Mouse (Mus musculus): ENCODE results near the gene Zfp467.

Gene Zfp467

DNA sequence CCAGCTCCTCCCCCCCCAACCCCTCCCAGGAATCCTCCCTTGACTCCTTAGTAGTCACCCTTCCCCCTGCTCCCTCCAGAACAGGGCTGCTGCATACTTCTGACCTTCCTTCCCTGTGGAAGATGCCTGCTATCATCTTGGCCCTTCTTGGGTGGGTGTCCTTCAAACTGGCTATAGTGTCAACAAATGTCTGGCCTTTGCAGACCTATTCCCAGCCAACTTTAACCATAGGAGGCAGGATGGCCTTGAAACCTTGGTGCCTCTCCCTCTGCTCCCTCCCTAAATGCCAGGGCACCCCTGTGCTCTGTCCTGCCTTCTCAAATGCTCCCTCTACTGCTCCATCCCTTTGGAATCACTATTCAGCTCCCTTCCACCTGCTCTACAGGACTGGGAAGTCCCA is 6.0 kb downstream of the Zfp467 start:
- no peak for DNase-seq

- DNase-seq = no peak
These were observed 7.0 kb downstream of the Zfp467 start for GRCm38 (mm10) chr6:48438475-48439125.

GRCm38 (mm10) chr6:48437679-48438376 is 7.8 kb downstream of the Zfp467 start:
- DNase-seq = no peak

GRCm38 (mm10) chr6:48435706-48436349 is 9.8 kb downstream of the Zfp467 start:
- no peak for DNase-seq

DNA sequence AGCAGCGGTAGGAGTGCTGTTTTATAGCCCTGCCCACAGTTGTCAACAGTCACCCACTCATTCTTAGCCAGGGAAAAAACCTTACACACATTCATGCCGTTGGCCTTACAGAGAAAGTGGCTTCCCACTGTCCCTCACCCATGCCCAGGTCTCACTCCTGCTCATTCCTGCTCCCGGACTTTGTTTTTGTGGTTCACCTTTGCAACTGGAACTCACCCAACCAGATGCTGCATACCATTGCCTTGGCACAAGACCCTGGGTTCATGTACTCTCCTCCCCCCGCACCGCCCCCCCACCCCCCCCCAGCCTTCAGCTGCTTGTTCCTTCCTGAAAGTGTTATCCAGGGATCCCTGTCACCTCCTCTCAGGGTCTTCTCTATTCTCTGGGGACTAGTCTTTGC is 10.5 kb downstream of the Zfp467 start:
- no peak for DNase-seq

DNA sequence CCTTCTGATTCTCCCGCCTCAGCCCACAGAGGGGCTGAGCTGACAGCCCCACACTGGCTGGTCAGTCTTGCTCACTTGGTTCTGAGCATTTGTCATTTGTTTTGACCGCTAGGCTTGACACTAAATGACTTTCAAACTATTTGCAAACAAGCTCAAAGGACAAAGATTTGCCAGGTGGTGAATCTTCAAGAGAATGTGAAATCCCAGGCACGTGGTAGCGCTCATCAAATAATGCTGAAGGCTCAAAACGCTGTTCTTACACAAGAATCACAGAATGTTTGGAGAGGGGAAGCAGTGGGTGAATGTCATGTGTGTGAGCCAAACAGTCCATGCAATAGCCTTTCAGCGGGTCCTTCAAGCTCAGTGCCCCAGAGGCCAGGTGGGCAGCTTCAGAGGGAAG is 11.0 kb downstream of the Zfp467 start:
- no peak for DNase-seq

GRCm38 (mm10) chr6:48432893-48433816 is 12.5 kb downstream of the Zfp467 start:
- DNase-seq = no peak

- DNase-seq = no peak
These were observed 14.9 kb downstream of the Zfp467 start for GRCm38 (mm10) chr6:48430748-48431147.

GRCm38 (mm10) chr6:48428769-48429557 is 16.7 kb downstream of the Zfp467 start:
- DNase-seq = no peak

- no peak for DNase-seq
These were observed 18.7 kb downstream of the Zfp467 start for GRCm38 (mm10) chr6:48426956-48427355.

GRCm38 (mm10) chr6:48424074-48424473 is 21.6 kb downstream of the Zfp467 start:
- DNase-seq = no peak

DNA sequence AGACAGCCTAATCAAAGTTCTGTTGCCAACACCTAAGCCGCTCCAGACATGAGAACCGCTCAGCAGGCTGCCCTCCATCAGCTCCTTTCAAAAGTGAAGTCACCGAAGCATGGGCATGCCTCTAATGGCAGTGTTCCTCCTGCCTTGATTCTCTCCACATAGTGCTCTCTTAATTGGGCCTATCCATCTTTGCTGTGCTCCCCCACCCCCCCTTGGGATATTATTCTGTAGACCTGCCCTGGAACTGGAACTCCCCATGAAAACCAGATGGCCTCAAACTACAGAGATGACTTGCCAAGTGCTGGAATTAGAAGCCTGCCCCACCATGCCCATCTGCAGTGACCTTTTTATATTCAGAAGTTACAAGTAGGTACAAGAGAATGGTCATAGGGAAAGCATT is 22.3 kb downstream of the Zfp467 start:
- DNase-seq = no peak

DNA sequence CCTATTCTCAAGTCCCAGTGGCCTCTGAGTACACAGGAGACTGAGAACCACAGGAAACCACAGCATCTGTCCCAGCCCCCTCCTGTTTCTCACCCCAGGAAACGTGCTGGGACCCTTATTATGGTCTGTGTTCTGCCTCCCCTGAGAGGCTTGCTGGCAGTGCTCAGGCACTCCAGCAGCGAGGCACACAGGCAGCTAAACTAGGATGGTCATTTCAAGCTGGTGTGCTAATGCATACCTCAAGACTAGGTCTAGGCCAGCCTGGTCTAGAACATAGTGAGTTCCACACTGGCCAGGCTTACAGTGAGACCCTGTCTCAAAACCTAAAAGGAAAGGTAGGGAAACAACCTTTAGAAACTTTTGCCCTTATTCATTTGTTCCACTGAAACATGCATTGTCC is 25.0 kb downstream of the Zfp467 start:
- DNase-seq = no peak

GRCm38 (mm10) chr6:48416486-48416885 is 29.1 kb downstream of the Zfp467 start:
- DNase-seq = no peak

DNA sequence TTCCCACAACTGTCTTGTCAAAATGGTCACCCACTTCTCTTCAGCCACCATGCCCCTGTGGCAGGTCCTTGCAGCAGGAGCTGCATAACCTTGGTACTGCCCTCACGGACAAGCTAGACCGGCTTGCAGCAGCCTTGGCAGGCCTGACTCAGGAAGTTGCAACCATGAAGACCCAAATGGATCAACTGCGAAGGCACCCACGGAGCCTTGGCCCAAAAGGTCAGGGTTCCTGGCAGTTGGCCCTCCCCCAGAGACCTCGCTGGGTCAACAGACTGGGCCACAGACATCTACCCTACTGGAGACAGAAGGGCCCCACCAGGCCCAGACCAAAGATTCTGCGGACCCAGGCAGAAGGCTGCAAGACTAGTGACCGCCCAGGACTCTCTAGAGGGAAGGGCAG is 30.0 kb downstream of the Zfp467 start:
- no peak for DNase-seq

DNA sequence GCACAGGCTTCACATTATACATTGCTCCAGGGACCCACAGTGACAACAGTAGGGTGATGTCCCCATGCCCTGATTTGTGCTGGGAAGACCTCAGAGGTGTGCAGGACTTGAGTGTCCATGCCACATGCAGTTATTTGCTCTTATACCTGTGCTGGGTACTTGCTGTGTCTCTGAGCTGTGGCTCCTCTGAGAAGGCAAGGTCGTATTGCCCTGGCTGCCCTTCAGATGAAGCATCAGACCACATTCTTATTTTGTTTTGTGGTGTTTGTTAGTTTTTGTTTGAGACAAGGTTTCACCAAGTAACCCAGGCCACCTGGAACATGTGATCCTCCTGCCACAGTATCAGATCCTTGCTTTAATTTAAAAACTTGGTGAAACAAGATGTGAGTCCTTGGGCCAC is 30.7 kb downstream of the Zfp467 start:
- no peak for DNase-seq

DNA sequence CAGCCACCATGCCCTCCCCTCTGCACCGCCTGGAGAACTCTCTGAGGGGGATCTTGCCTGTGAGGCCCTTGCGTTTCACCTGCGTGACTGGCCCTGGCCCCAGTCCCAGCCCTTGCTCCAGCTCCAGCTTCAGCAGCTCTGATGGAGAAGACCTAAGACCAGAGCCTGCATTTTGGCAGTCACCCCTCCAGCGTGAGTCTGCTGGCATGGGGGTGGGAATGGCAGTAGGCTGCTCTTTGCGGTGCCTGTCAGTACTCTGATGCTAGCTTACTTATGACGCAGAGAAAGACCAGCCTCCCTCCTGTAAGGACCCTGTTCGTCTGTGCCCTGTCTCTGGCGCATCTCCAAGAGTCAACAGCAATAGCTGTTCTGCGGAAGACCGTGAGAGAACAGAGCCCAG is 32.5 kb downstream of the Zfp467 start:
- no peak for DNase-seq

GRCm38 (mm10) chr6:48412662-48413061 is 33.0 kb downstream of the Zfp467 start:
- DNase-seq = no peak

- no peak for DNase-seq
These were observed 33.5 kb downstream of the Zfp467 start for GRCm38 (mm10) chr6:48412147-48412546.

DNA sequence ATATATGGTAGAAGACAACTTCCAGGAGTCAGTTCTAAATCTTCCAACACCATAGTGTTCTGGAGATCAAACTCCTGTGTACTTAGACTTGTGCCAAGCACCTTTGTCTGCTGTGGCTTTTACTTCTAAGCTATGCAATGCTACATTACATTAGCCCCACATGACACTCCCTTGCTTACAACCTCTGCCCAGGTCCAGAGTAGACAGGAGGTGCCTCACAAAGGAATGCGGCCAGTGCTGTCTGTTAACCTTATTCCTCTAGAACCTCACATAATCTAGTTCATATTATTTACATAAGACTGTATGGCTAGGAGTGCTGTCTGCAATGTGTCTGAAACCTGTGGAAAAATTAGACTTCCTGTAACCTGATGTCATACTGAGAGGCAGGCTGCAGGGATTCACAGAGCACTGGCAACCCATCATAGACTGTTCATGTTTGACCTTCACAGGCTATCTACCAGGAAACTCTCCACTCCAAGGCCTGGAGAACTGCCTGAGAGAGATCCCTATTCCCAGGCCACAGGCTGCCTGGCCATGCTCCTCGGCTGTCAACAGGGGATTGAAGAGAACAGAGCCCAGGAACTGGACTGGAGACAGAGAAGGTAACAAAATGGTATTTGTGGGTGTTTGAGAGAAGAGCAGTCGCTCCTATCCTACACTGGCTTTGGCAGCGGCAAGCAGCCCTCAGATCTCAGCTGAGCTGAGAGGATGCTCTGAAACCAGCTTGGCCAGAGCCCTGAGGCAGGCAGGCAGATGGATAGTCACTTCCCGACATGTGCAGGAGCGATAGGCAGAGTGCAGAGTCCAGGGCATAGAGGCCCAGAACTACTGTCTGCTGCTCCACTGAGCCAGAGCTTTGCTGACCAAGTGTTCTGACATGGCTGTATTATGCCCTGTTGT is 34.2 kb downstream of the Zfp467 start:
- DNase-seq = no peak

DNA sequence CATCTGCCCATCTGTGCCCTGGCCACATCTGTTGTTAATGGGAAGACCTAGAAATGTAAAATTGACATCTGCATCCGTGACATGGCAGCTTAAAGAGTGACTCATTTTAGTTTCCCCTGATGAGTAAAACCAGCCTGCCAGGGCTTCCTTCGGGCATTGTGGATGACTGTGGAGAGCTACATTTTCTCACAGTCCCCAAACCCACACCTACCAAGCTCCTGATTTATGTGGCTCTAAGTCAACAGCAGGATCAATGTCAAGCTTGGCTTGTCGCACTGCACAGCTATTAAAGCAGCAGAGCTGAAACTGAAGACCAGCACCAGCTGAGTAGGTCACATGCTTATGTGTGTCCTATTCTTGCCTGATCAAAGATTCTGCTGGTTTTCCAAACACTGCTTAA is 35.1 kb downstream of the Zfp467 start:
- no peak for DNase-seq

All from right cerebral cortex, adult 18-20 months (tissue).